Mouse (Mus musculus): ENCODE data around the gene Nemf. TPM values are rescaled to one million over a fixed set of nuclear protein-coding genes. Genes with fewer than 3 reads are reported as not detected.

The Nemf gene
- total RNA-seq, 2 experiments from 2014 or later, result 50.0 to 50.2 TPM

- DNase-seq (ENCODE audit: low spot score in 2 of 2), result peak; percentile 86 to 88
- no peak for TF ChIP-seq CTCF (conservative IDR thresholded peaks at IDR 0.05)
- Histone ChIP-seq H3K4me3 (peak within 1 kb of the TSS; percentile 96), H3K27ac (peak within 1 kb of the TSS; percentile 96)
Observed at GRCm38 (mm10) chr12:69296511-69297410, 60.2 kb downstream of the Nemf start, which contains the start of gene Klhdc2. Klhdc2 (plus strand) TSS chr12:69296681.

- no peak for DNase-seq (ENCODE audit: low spot score in 2 of 2)
Observed at GRCm38 (mm10) chr12:69295651-69296050, 61.3 kb downstream of the Nemf start.

GRCm38 (mm10) chr12:69294936-69295335, 62.0 kb downstream of the Nemf start:
- DNase-seq (ENCODE audit: low spot score in 2 of 2), result no peak
- no peak overlapping the region for H3K27ac ChIP-seq
- no peak overlapping the region for H3K4me3 ChIP-seq
- TF ChIP-seq CTCF (conservative IDR thresholded peaks at IDR 0.05), result no peak

More at GRCm38 (mm10) chr12:69295651-69296050, 61.3 kb downstream of the Nemf start:
- Histone ChIP-seq H3K27ac (peak overlapping the region; percentile 96), H3K4me3 (peak overlapping the region; percentile 96)
- no peak for TF ChIP-seq CTCF (conservative IDR thresholded peaks at IDR 0.05)

GRCm38 (mm10) chr12:69293815-69294214, 63.1 kb downstream of the Nemf start:
- Histone ChIP-seq H3K27ac (no peak overlapping the region), H3K4me3 (no peak overlapping the region)
- TF ChIP-seq CTCF (conservative IDR thresholded peaks at IDR 0.05), result no peak
- DNase-seq (ENCODE audit: low spot score in 2 of 2), result no peak

- DNase-seq (ENCODE audit: low spot score in 2 of 2), result no peak
- Histone ChIP-seq H3K27ac (no peak overlapping the region), H3K4me3 (no peak overlapping the region)
- no peak for TF ChIP-seq CTCF (conservative IDR thresholded peaks at IDR 0.05)
Observed at GRCm38 (mm10) chr12:69292401-69292800, 64.6 kb downstream of the Nemf start.

GRCm38 (mm10) chr12:69288699-69289098, 68.3 kb downstream of the Nemf start:
- DNase-seq (ENCODE audit: low spot score in 2 of 2), result no peak
- H3K4me3 ChIP-seq, result no peak overlapping the region
- no peak for TF ChIP-seq CTCF (conservative IDR thresholded peaks at IDR 0.05)
- no peak overlapping the region for H3K27ac ChIP-seq

GRCm38 (mm10) chr12:69287535-69287934, 69.4 kb downstream of the Nemf start:
- TF ChIP-seq CTCF (conservative IDR thresholded peaks at IDR 0.05), result no peak
- DNase-seq (ENCODE audit: low spot score in 2 of 2), result no peak
- Histone ChIP-seq H3K27ac (no peak overlapping the region), H3K4me3 (no peak overlapping the region)

GRCm38 (mm10) chr12:69283146-69283545, 73.8 kb downstream of the Nemf start:
- Histone ChIP-seq H3K4me3 (no peak overlapping the region), H3K27ac (no peak overlapping the region)
- TF ChIP-seq CTCF (conservative IDR thresholded peaks at IDR 0.05), result no peak
- no peak for DNase-seq (ENCODE audit: low spot score in 2 of 2)

- Histone ChIP-seq H3K27ac (no peak overlapping the region), H3K4me3 (no peak overlapping the region)
- TF ChIP-seq CTCF (conservative IDR thresholded peaks at IDR 0.05), result no peak
- no peak for DNase-seq (ENCODE audit: low spot score in 2 of 2)
Observed at GRCm38 (mm10) chr12:69280915-69281314, 76.0 kb downstream of the Nemf start.

GRCm38 (mm10) chr12:69279931-69280469, 77.0 kb downstream of the Nemf start:
- H3K27ac ChIP-seq, result no peak overlapping the region
- TF ChIP-seq CTCF (conservative IDR thresholded peaks at IDR 0.05), result no peak
- H3K4me3 ChIP-seq, result no peak overlapping the region
- no peak for DNase-seq (ENCODE audit: low spot score in 2 of 2)

GRCm38 (mm10) chr12:69268956-69269355, 88.0 kb downstream of the Nemf start:
- no peak overlapping the region for H3K27ac ChIP-seq
- no peak for DNase-seq (ENCODE audit: low spot score in 2 of 2)
- TF ChIP-seq CTCF (conservative IDR thresholded peaks at IDR 0.05), result no peak
- no peak overlapping the region for H3K4me3 ChIP-seq

- H3K27ac ChIP-seq, result peak overlapping the region; percentile 48; the same call in 1 of the 2 replicates
- peak in 1 of 2 experiments; percentile 14 for DNase-seq (ENCODE audit: low spot score in 2 of 2)
- no peak overlapping the region; the same call in 1 of the 2 replicates for H3K4me3 ChIP-seq
- TF ChIP-seq CTCF (conservative IDR thresholded peaks at IDR 0.05), result no peak
Observed at GRCm38 (mm10) chr12:69267956-69268632, 88.9 kb downstream of the Nemf start.

- no peak for DNase-seq (ENCODE audit: low spot score in 2 of 2)
- no peak overlapping the region for H3K27ac ChIP-seq
- no peak for TF ChIP-seq CTCF (conservative IDR thresholded peaks at IDR 0.05)
- H3K4me3 ChIP-seq, result no peak overlapping the region
Observed at GRCm38 (mm10) chr12:69265031-69265430, 91.9 kb downstream of the Nemf start.
